Mouse (Mus musculus): ENCODE results near the gene Lad1.

- no peak for TF ChIP-seq CTCF (IDR thresholded peaks at IDR 0.05; ENCODE audit: low read depth)
- no peak for TF ChIP-seq EP300 (optimal IDR thresholded peaks at IDR 0.05)
Measured at GRCm38 (mm10) chr1:135820071-135820470, 1.7 kb downstream of the Lad1 start.
